Mouse (Mus musculus) brown adipose tissue, adult 24 weeks (tissue): ENCODE measurements around the gene Syn2. TPM values are rescaled to one million over a fixed set of nuclear protein-coding genes. Genes with fewer than 3 reads are reported as not detected.

Experiments used
- H3K27ac ChIP-seq: fragments of 200-500 bp; replicated peaks from 2 replicates; pipeline ENCODE4 v1.5.1; 2012; ENCODE audit warnings: low read depth, mild to moderate bottlenecking, low read length
- H3K4me1 ChIP-seq: fragments of 200-500 bp; 2 replicates; pipeline ENCODE4 v1.6.1; 2012; ENCODE audit warnings: low read length, mixed read lengths; ENCODE audit not compliant: control insufficient read depth, insufficient read depth, insufficient read length
- H3K4me3 ChIP-seq: fragments of 200-500 bp; 2 replicates; pipeline ENCODE4 v1.5.1; 2012; ENCODE audit warnings: low read depth, mild to moderate bottlenecking, low read length, moderate library complexity; ENCODE audit not compliant: insufficient read depth
- polyA plus RNA-seq: library from polyadenylated mRNA; stranded (reverse); fragments of >200 nt; gene quantifications from 2 replicates; pipeline ENCODE4 v1.2.4, GENCODE M21; 2012; ENCODE audit not compliant: missing spikeins, insufficient read depth, insufficient read length

Gene Syn2
- polyA plus RNA-seq, result 3.9 and 8.1 TPM in 2 replicates

- Histone ChIP-seq H3K4me3 (peak within 1 kb of the TSS; percentile 68), H3K27ac (no peak within 1 kb of the TSS)
Observed at GRCm38 (mm10) chr6:115134501-115135331, at the start of gene Syn2. Gene Syn2 (plus strand): TSS chr6:115134902.

GRCm38 (mm10) chr6:115085274-115085841, 49.3 kb upstream of the Syn2 start:
- Histone ChIP-seq H3K27ac (no peak overlapping the region), H3K4me3 (no peak overlapping the region), H3K4me1 (no peaks in the 10 kb centered on the region)

More at GRCm38 (mm10) chr6:115134501-115135331, at the start of gene Syn2:
- H3K4me1 ChIP-seq, result 0 out of 2 replicates have a peak, but pooled peaks cover 3% of the 10 kb centered on the region

- Histone ChIP-seq H3K27ac (no peak overlapping the region), H3K4me3 (no peak overlapping the region), H3K4me1 (no peaks in the 10 kb centered on the region)
Observed at GRCm38 (mm10) chr6:115088314-115089106, 46.2 kb upstream of the Syn2 start.

GRCm38 (mm10) chr6:115091737-115092136, 43.0 kb upstream of the Syn2 start:
- no peak overlapping the region for H3K4me3 ChIP-seq
- H3K4me1 ChIP-seq, result no peaks in the 10 kb centered on the region
- no peak overlapping the region for H3K27ac ChIP-seq

- Histone ChIP-seq H3K4me3 (no peak overlapping the region), H3K27ac (no peak overlapping the region)
Observed at GRCm38 (mm10) chr6:115102542-115102941, 32.2 kb upstream of the Syn2 start.

GRCm38 (mm10) chr6:115111426-115111825, 23.3 kb upstream of the Syn2 start:
- no peaks in the 10 kb centered on the region for H3K4me1 ChIP-seq
- H3K4me3 ChIP-seq, result no peak overlapping the region
- H3K27ac ChIP-seq, result no peak overlapping the region

More at GRCm38 (mm10) chr6:115102542-115102941, 32.2 kb upstream of the Syn2 start:
- no peaks in the 10 kb centered on the region for H3K4me1 ChIP-seq

GRCm38 (mm10) chr6:115122181-115122580, 12.5 kb upstream of the Syn2 start:
- Histone ChIP-seq H3K4me3 (no peak overlapping the region), H3K4me1 (no peaks in the 10 kb centered on the region), H3K27ac (no peak overlapping the region)

GRCm38 (mm10) chr6:115123262-115124201, 11.2 kb upstream of the Syn2 start:
- no peak overlapping the region for H3K4me3 ChIP-seq
- H3K4me1 ChIP-seq, result no peaks in the 10 kb centered on the region
- no peak overlapping the region for H3K27ac ChIP-seq

- no peaks in the 10 kb centered on the region for H3K4me1 ChIP-seq
- no peak overlapping the region for H3K27ac ChIP-seq
- no peak overlapping the region for H3K4me3 ChIP-seq
Observed at GRCm38 (mm10) chr6:115124675-115125357, 9.9 kb upstream of the Syn2 start.

GRCm38 (mm10) chr6:115125358-115125720, 9.4 kb upstream of the Syn2 start:
- no peaks in the 10 kb centered on the region for H3K4me1 ChIP-seq
- H3K27ac ChIP-seq, result no peak overlapping the region
- H3K4me3 ChIP-seq, result no peak overlapping the region

- Histone ChIP-seq H3K4me3 (no peak overlapping the region), H3K4me1 (no peaks in the 10 kb centered on the region), H3K27ac (no peak overlapping the region)
Observed at GRCm38 (mm10) chr6:115126232-115126785, 8.4 kb upstream of the Syn2 start.

- H3K27ac ChIP-seq, result no peak overlapping the region
- no peak overlapping the region for H3K4me3 ChIP-seq
- H3K4me1 ChIP-seq, result no peaks in the 10 kb centered on the region
Observed at GRCm38 (mm10) chr6:115126851-115127250, 7.9 kb upstream of the Syn2 start.

GRCm38 (mm10) chr6:115127255-115127824, 7.4 kb upstream of the Syn2 start:
- Histone ChIP-seq H3K4me3 (no peak overlapping the region), H3K27ac (no peak overlapping the region), H3K4me1 (no peaks in the 10 kb centered on the region)
